Mouse (Mus musculus): ENCODE measurements around the gene Usp21. TPM values are rescaled to one million over a fixed set of nuclear protein-coding genes. Genes with fewer than 3 reads are reported as not detected.
A peak's percentile ranks its signal among the peaks of the same experiment; 100 is the strongest.
"Not testable (repeated sequence)": the region's sequence is repeated elsewhere in the genome, so short reads cannot be mapped to it uniquely, and the experiment has no call there.

The Usp21 gene
- 10 to 100 TPM; 22.2 to 22.3 TPM for total RNA-seq (2021)
- long read RNA-seq, experiment 1, transcript Usp21-211 (2 exons, 2,706 nt) = minor isoform, 5 of 19 reads
- long read RNA-seq, experiment 1, transcript Usp21-201 (13 exons, 2,219 nt) = major isoform, 8 of 19 reads
- long read RNA-seq, experiment 1, partial matches to known transcripts = 2 of 19 reads
- long read RNA-seq, experiment 1, other reads (novel, unspliced or antisense) = 4 of 19 reads
- long read RNA-seq, experiment 2, transcript Usp21-201 (13 exons, 2,219 nt) = major isoform, 11 of 24 reads
- long read RNA-seq, experiment 2, partial matches to known transcripts = 0 of 24 reads
- long read RNA-seq, experiment 2, other reads (novel, unspliced or antisense) = 9 of 24 reads

DNA sequence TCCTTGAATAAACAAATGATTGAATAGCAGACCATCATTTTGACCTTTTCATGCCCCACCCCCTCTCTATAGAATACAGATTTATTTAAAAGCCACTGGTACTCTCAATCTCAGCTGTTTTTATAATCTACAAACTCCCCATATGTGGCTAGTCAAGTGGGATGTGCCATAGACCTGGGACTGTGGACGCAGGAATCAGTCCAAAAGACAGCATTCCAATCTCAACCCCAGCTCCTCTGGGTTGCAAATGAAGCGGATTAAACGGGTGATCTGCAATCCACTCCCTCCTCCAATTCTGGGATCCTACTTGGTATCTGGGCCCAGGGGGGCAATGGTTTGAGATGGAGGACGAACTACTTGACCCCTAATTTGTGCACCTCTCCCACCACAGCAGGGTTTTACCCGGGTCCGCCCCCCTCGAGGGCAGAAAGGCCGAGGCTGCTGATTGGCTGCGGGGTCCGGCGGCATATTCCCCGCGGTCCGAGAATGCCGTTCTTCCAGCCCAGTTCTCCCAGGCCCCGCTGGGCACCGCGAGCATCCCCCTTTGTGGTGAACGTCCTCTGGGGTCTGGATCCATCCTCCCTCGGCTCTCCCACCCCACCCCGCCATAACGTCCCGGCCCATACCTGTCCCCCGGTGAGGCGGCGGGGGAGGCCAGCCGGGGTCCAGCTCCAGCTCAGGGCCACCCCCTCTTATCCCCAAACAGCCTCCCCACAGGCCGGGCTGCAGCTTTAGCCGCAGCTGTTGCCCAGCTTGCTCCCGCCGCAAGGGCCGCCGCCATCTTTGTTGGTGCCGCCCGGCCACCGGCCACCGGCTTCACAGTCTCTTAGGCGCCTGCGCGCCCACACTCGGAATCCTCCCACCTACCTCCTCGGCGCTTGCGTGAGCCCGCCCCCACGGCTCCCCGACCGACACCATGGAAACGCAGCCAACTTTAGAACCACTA is at the start of gene Usp21:
Gene Usp21, minus strand, starts transcription at position 856 of the 946 bp plus-strand sequence.
- peak; percentile 89 to 94 for DNase-seq (ENCODE audit: low spot score in 2 of 2)

DNA sequence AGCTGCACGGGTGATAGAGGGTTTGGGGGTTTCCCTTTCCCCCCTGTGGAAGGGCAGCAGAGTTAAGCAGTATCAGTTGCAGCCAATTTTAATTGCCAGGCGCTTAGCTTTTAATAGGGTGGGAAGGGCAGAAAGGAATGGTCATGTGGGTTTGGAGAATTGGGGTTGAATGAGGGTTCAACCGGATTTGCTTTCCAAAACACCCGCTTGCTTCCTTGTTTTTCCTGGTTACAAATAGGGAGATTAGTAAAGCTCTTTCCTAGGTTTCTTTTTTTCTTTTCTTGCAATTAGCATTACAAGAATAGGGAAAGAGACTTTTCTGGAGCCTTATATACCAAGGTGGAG is 42.4 kb upstream of the Usp21 start:
- no peak for DNase-seq (ENCODE audit: low spot score in 2 of 2)

DNA sequence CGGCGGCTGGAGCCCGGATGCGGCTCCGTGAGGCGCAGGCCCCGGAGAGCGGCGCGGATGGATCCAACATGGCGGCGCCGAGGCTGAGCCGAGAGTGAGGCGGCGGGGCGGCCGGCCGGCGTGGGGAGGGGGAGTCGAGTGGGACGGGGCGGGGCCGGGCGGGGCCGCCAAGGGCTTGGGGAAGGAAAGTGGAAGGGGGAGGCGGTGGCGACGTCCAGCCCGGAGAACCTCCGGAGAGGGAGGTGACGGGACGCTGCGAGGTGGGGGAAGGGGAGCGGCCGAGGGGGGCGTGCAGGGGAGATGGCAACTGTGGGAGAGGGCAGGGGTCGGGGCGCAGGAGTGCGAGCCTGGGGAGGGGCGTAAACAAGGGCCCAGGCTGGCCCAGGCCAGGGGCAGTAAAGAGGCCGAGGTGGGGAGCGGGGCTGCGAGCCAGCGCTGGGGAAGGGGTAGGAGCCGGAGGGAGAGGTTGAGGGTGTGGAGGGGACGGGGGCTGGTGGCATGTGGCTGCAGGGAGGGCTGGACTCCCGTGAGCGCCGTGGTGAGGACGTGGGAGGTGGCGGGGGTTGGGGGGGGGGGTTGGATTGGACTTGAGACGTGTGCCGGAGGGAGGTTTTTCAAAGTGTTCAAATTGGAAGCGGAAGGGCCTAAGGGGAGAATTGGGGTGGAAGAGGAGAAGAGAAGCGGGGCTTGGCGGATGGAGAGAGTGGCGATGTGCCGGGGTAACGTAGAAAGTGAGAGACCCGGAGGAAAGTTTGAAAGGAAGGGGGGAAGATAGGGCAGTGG is 41.8 kb upstream of the Usp21 start:
- peak in 1 of 2 experiments; percentile 85 for DNase-seq (ENCODE audit: low spot score in 2 of 2)

DNA sequence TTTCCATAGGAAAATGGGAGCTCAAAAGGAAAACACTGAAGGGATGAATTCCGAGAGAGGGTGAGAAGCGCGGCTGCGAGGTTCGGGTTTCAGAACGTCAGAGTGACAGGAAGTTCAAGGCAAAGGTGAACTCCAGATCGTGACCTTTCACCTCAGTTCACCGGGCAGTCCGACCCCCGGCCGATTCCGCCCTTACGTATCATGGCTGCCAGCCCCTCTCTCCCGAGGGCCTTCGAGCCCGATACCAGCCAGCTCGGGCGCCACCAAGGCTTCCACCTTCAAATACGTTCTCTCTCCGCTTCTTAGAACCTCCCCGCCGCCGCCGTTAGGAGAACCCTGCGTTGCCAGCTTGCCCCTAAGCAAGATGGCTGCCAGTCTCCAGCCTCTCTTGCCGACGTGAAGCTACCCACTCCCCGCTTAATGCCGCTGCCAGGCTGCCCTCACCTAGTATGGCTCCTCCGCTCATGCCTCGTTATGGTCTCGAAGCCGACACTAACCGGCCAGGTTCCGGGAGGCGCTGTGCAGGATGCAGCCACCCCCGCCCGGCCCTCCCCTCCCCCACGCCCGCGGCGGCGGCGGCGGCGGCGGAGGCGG is 41.1 kb upstream of the Usp21 start, which contains the start of gene Dedd:
Gene Dedd, plus strand, starts transcription at position 307 of the 594 bp plus-strand sequence.
- DNase-seq (ENCODE audit: low spot score in 2 of 2) = peak; percentile 77 to 90

GRCm38 (mm10) chr1:171328244-171328643 is 40.5 kb upstream of the Usp21 start:
- no peak for DNase-seq (ENCODE audit: low spot score in 2 of 2)

GRCm38 (mm10) chr1:171326588-171326987 is 38.8 kb upstream of the Usp21 start:
- DNase-seq (ENCODE audit: low spot score in 2 of 2) = not testable (repeated sequence)

GRCm38 (mm10) chr1:171325571-171325970 is 37.8 kb upstream of the Usp21 start:
- no peak for DNase-seq (ENCODE audit: low spot score in 2 of 2)

DNA sequence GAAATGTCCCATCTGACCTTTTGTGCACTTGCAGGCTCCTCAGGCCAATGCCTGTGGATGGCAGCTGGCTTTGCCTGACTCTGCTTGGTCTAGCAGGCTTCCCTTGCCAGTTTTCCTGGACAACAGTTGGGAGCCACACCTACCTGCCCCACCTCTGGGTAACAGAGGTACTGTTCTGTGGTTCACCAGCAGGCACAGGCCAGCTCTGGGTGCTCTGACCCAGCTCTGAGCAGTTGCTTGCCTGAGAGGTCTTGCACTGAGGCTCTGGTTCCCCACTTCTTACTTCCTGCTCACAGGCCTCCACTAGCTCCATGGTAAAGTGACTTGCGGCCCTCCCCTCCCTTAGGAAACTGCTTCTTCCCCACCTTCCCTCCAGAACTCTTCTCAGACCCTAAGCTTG is 34.2 kb upstream of the Usp21 start:
- no peak for DNase-seq (ENCODE audit: low spot score in 2 of 2)

DNA sequence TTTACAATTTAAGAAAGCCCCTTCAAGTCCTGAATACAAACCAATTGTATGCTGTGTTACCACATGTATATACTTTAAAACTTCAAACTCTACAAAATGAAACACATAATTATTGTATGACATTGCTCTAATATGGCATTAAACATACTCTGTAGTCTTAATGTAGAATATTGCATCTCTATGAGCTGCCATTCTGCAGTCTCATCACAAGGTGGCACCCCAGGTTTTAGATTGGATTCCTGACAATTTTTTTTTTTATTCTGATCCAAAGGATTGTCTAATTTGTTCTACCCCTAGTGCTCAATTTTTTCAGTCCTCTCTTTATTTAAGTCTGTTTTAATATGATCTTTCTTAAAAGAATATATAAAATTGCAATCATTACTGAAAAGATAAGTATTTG is 33.6 kb upstream of the Usp21 start:
- no peak for DNase-seq (ENCODE audit: low spot score in 2 of 2)

DNA sequence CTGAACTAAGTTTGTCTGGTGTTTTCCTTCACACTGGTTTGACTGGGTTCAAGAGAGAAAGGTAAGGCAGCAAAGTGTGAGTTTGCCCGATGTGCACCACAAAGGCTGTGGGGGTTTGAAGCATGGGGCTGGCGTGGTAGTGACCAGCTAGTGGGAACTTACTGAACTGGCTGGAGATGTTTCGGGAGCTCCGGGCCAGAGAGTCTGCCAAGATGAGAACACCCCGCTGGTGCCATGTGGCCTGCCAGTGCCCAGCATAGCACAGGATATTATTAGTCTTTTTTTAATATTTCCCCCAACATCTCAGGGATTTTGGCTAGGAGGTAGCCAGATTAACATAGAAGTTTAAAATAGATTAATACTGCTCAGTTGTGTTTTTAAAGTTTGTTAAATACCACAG is 32.4 kb upstream of the Usp21 start:
- DNase-seq (ENCODE audit: low spot score in 2 of 2) = no peak

DNA sequence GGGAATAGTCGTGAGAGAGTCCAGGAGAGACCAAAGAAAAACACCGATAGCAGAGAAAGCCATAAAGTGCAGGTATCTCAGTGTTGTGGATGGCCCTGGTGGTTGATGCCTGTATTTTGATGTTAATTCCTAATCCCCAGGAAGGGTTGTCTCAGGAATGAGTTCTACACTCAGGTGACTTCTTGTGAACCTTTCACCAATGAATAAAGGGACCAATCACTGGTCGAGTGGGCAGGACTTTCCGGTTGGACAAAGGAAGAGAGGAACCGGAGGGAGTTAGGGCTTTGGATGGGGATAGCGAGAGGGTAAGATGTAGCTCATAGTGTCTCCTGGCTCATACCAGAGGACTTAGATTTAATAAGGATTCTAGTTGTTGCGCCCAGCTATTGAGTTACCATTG is 32.0 kb upstream of the Usp21 start:
- DNase-seq (ENCODE audit: low spot score in 2 of 2) = no peak

DNA sequence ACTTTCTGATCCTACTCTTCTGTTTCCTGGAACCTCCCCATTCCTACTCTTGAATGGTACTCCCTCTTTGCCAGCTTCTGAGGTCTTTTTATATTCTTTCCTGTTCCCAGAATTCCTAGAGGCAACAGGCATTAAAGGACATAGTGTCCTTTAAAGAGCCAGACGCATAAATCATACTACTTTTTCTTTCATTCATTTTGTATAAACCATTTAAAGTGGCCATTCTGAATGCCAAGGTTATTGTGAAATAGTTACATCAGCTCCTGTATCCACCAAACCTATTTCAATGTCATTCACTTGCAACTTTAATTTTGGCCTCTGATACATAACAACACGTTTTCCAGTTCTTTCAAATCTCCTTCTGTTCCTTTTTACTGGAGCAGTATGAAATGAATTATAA is 21.5 kb upstream of the Usp21 start:
- no peak for DNase-seq (ENCODE audit: low spot score in 2 of 2)

GRCm38 (mm10) chr1:171306157-171306556 is 18.4 kb upstream of the Usp21 start:
- not testable (repeated sequence) for DNase-seq (ENCODE audit: low spot score in 2 of 2)

DNA sequence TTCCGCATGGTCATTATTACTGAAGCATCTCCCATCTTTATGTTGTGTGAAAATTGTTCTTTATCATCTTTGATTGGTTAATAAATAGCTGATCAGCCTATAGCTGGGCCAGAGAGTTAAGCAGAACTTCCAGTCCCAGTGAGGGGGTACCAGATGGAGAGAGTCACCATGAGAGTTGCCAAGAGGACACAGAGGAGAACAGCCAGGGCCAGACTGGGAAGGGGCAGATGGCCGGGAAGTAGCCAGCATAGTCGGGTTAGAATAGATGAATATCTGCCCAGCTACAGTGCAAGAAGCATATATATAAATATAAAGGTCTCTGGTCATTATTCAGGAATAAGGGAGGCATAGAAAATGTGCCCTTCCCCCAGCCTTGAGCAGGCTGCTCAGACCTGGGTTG is 10.4 kb upstream of the Usp21 start:
- no peak for DNase-seq (ENCODE audit: low spot score in 2 of 2)

DNA sequence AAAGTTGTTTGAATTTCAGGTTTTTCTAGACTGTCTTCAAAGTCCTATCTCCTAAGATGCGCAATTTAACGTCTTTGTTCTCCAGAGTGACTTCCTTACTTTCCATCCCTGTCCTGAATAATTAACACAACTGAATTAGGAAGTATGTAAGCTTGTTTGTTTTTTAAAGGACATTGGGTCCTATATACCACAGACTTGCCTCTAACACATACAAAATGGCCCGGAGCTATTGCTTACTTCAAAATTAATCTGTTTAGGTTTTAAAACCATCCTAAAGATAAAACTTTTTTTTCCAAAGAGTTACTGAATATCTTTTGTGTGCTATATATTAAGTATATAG is 7.2 kb upstream of the Usp21 start:
- no peak for DNase-seq (ENCODE audit: low spot score in 2 of 2)

DNA sequence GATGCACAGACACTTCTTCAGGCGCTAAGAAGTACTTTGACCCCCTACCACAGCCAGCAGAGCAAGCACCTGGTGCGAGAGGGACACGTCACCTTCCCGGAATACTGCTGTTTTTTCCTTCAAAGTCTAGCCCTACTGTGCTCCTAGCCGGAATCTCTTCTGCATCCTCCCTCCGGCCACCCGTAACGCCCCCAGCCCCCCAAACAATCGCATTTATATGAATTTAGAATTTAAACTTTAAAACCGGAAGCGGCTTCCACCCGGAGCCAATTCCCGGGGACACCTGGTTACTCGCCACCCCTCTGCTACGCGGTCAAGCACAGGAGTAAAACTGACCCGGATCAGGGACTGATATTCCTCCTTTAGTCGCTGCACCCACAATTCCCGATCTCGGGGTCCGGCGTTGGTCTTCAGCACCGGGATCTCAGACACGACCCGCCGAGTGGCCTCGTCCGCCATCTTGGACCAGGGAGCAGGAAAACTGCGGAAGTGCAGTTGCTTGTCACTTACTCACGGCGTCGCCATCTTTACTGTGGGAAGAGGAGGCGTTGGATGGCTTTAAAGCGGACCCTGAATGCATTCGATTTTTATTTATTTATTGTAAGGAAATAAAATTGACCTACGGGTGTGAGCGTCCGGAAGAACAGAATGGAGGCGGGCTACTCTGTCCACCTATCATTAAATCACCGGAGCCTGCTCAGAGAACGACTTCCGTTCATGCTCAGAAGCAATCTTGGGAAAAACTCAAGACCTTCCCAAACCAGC is 6.7 kb upstream of the Usp21 start, which contains the start of gene Ufc1:
Gene Ufc1, minus strand, starts transcription at position 727 of the 765 bp plus-strand sequence.
- peak in 1 of 2 experiments; percentile 79 for DNase-seq (ENCODE audit: low spot score in 2 of 2)

DNA sequence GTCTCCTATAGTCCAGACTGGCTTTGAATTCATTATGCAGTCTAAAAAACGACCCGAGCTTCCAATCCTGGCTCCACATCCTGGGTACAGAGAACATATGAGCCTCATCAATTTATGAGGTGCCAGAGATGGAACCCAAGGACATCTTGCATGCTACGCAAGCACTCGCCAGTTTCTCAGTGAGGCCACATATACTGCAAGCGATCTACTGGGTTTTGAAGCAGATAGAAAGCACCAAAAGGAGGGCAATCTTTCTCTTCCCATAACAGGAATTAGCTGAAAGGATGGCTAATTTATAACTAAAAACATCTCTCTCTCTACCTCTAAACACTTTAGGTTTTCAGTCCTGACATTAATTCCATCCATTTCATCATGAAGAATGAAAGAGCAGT is 6.1 kb upstream of the Usp21 start:
- no peak for DNase-seq (ENCODE audit: low spot score in 2 of 2)

- no peak for DNase-seq (ENCODE audit: low spot score in 2 of 2)
These were observed 5.6 kb upstream of the Usp21 start for GRCm38 (mm10) chr1:171293351-171293750.

GRCm38 (mm10) chr1:171288328-171288727 is 537 bp upstream of the Usp21 start:
- no peak for DNase-seq (ENCODE audit: low spot score in 2 of 2)

DNA sequence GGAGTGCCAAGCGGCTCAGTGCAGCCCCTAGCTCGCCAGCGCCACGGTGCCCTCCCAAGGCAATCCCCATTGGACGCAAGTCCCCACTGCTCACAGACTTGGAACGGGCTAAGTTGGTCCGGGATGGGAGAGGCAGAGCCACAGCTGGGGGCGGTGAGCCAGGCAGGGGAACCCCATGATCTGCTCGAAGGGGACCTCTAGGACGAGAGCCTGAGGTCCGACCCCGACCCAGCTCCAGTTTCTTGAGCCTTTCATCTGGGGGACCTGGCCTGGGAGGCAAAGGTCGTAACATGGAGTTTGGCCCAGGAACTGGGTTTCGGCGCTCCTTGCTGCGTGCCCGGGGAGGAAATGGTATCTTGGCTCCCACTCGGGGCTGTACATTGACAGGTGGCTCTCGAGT is 1.3 kb downstream of the Usp21 start:
- DNase-seq (ENCODE audit: low spot score in 2 of 2) = no peak

All from gastrocnemius, postnatal 4 days (tissue).